Mouse (Mus musculus) lung, embryonic 15.5 days (tissue): Measurements from ENCODE around the gene Loxl1. TPM values are rescaled to one million over a fixed set of nuclear protein-coding genes. Genes with fewer than 3 reads are reported as not detected.
A peak's percentile ranks its signal among the peaks of the same experiment; 100 is the strongest.
"Not testable (repeated sequence)": the region's sequence is repeated elsewhere in the genome, so short reads cannot be mapped to it uniquely, and the experiment has no call there.

Experiments
- ATAC-seq: fragments of 200-750 bp; cut with Nextera tagmentation; 2 replicates; pipeline ENCODE4 v1.8.0; 2017; ENCODE audit warnings: moderate number of reproducible peaks, borderline replicate concordance; ENCODE audit not compliant: low FRiP score, low TSS enrichment; ENCODE audit errors: extremely low read depth
- H3K27ac ChIP-seq: fragments of 300-500 bp; sonication (generic); 2 replicates; pipeline ENCODE4 v1.5.1; 2015; ENCODE audit warnings: moderate library complexity, mild to moderate bottlenecking, inconsistent platforms
- H3K27me3 ChIP-seq: fragments of 300-500 bp; sonication (generic); 2 replicates; pipeline ENCODE4 v1.6.1; 2015; ENCODE audit warnings: inconsistent platforms
- H3K36me3 ChIP-seq: fragments of 300-500 bp; sonication (generic); 2 replicates; pipeline ENCODE4 v1.6.1; 2015; ENCODE audit warnings: inconsistent platforms
- H3K4me1 ChIP-seq: fragments of 300-500 bp; sonication (generic); 2 replicates; pipeline ENCODE4 v1.6.1; 2015; ENCODE audit warnings: inconsistent platforms
- H3K4me2 ChIP-seq: fragments of 300-500 bp; sonication (generic); 2 replicates; pipeline ENCODE4 v1.6.1; 2015; ENCODE audit warnings: inconsistent platforms, mild to moderate bottlenecking, moderate library complexity
- H3K4me3 ChIP-seq: fragments of 300-500 bp; sonication (generic); 2 replicates; pipeline ENCODE4 v1.5.1; 2015; ENCODE audit warnings: mild to moderate bottlenecking, inconsistent platforms
- H3K9ac ChIP-seq: fragments of 300-500 bp; sonication (generic); 2 replicates; pipeline ENCODE4 v1.6.1; 2015; ENCODE audit warnings: inconsistent platforms
- H3K9me3 ChIP-seq: fragments of 300-500 bp; sonication (generic); 2 replicates; pipeline ENCODE4 v1.6.1; 2016; ENCODE audit warnings: inconsistent platforms
- WGBS: fragments of 180-500 bp; shearing (Covaris S2); methylation state at CpG from one replicate; pipeline ENCODE4 v1.1.7; 2015; 5-methylcytosine and 5-hydroxymethylcytosine counted together
- polyA plus RNA-seq: library from polyadenylated mRNA; unstranded; fragments of >200 nt; fragmentation: Nextera tagmentation; extraction: Ambion mirVana; gene quantifications from 2 replicates; pipeline ENCODE4 v1.2.1, GENCODE M21; 2015

The Loxl1 gene
- polyA plus RNA-seq, 1 experiment from 2014 or later, result 48.4 TPM

GRCm38 (mm10) chr9:58255704-58256685, 57.0 kb downstream of the Loxl1 start:
- Histone ChIP-seq H3K27me3 (no peaks in the 10 kb centered on the region), H3K9ac (no peak overlapping the region), H3K27ac (no peak overlapping the region), H3K4me2 (no peak overlapping the region), H3K9me3 (no peaks in the 10 kb centered on the region), H3K4me1 (peaks cover 4% of the 10 kb centered on the region), H3K36me3 (peaks cover 15% of the 10 kb centered on the region), H3K4me3 (no peak overlapping the region)
- 89% methylated on average over 10 of the region's 10 CpGs for WGBS
- no peak for ATAC-seq

- WGBS, result 43% methylated on average over 2 of the region's 2 CpGs
These were observed 57.9 kb downstream of the Loxl1 start for GRCm38 (mm10) chr9:58255105-58255504.

GRCm38 (mm10) chr9:58253805-58254122, 59.2 kb downstream of the Loxl1 start:
- Histone ChIP-seq H3K4me3 (peak overlapping the region; percentile 78), H3K4me2 (peak overlapping the region; percentile 75), H3K4me1 (peaks cover 13% of the 10 kb centered on the region), H3K9ac (peak overlapping the region; percentile 70), H3K27ac (peak overlapping the region; percentile 56; the same call in 1 of the 2 replicates)
- not testable (repeated sequence) for H3K27me3 ChIP-seq, H3K36me3 ChIP-seq, ATAC-seq, H3K9me3 ChIP-seq
- 60% methylated on average over 5 of the region's 5 CpGs for WGBS

More at GRCm38 (mm10) chr9:58255105-58255504, 57.9 kb downstream of the Loxl1 start:
- no peak overlapping the region for H3K9ac ChIP-seq
- H3K4me1 ChIP-seq, result peaks cover 8% of the 10 kb centered on the region
- peaks cover 9% of the 10 kb centered on the region for H3K36me3 ChIP-seq
- no peak overlapping the region for H3K4me3 ChIP-seq
- ATAC-seq, result no peak
- H3K27me3 ChIP-seq, result no peaks in the 10 kb centered on the region
- H3K9me3 ChIP-seq, result no peaks in the 10 kb centered on the region
- no peak overlapping the region for H3K27ac ChIP-seq
- H3K4me2 ChIP-seq, result no peak overlapping the region

GRCm38 (mm10) chr9:58253033-58253804, 59.8 kb downstream of the Loxl1 start, which contains the start of gene Stoml1:
Gene Stoml1 (plus strand): TSS chr9:58253164.
- peak within 1 kb of the TSS; percentile 75 for H3K4me2 ChIP-seq
- peaks cover 8% of the 10 kb centered on the region for H3K36me3 ChIP-seq
- peak within 1 kb of the TSS; percentile 78 for H3K4me3 ChIP-seq
- no peaks in the 10 kb centered on the region for H3K9me3 ChIP-seq
- H3K4me1 ChIP-seq, result peaks cover 19% of the 10 kb centered on the region
- under 1% methylated on average over 31 of the region's 31 CpGs for WGBS
- peak; percentile 96 for ATAC-seq
- no peaks in the 10 kb centered on the region for H3K27me3 ChIP-seq
- H3K27ac ChIP-seq, result peak within 1 kb of the TSS; percentile 56
- H3K9ac ChIP-seq, result peak within 1 kb of the TSS; percentile 70

GRCm38 (mm10) chr9:58250730-58251129, 62.3 kb downstream of the Loxl1 start:
- not testable (repeated sequence) for ATAC-seq

GRCm38 (mm10) chr9:58250322-58250721, 62.7 kb downstream of the Loxl1 start:
- ATAC-seq, result no peak
- WGBS, result 76% methylated on average over 8 of the region's 8 CpGs
- H3K9ac ChIP-seq, result no peak overlapping the region
- peak overlapping the region; percentile 70 for H3K4me2 ChIP-seq
- H3K27ac ChIP-seq, result peak overlapping the region; percentile 96
- no peak overlapping the region for H3K4me3 ChIP-seq
- H3K27me3 ChIP-seq, result no peaks in the 10 kb centered on the region
- no peaks in the 10 kb centered on the region for H3K9me3 ChIP-seq
- peaks cover 41% of the 10 kb centered on the region for H3K4me1 ChIP-seq
- H3K36me3 ChIP-seq, result peaks cover 3% of the 10 kb centered on the region; the same call in 1 of the 2 replicates

More at GRCm38 (mm10) chr9:58250730-58251129, 62.3 kb downstream of the Loxl1 start:
- not testable (repeated sequence) for H3K36me3 ChIP-seq, H3K4me3 ChIP-seq, H3K9me3 ChIP-seq, H3K9ac ChIP-seq, H3K27me3 ChIP-seq, H3K27ac ChIP-seq, H3K4me2 ChIP-seq
- WGBS, result 85% methylated on average over 1 of the region's 1 CpGs
- H3K4me1 ChIP-seq, result peaks cover 41% of the 10 kb centered on the region

GRCm38 (mm10) chr9:58249592-58250192, 63.3 kb downstream of the Loxl1 start, which contains the start of gene Pml:
Gene Pml (minus strand): TSS chr9:58249786.
- H3K9me3 ChIP-seq, result no peaks in the 10 kb centered on the region
- peak within 1 kb of the TSS; percentile 70 for H3K4me2 ChIP-seq
- WGBS, result under 1% methylated on average over 16 of the region's 16 CpGs
- H3K27me3 ChIP-seq, result no peaks in the 10 kb centered on the region
- H3K4me1 ChIP-seq, result peaks cover 43% of the 10 kb centered on the region
- ATAC-seq, result peak; percentile 77; the same call in 1 of the 2 replicates
- peak within 1 kb of the TSS; percentile 72 for H3K9ac ChIP-seq
- H3K36me3 ChIP-seq, result peaks cover 3% of the 10 kb centered on the region; the same call in 1 of the 2 replicates
- peak within 1 kb of the TSS; percentile 60 for H3K4me3 ChIP-seq
- peak within 1 kb of the TSS; percentile 96 for H3K27ac ChIP-seq

GRCm38 (mm10) chr9:58248746-58249413, 64.1 kb downstream of the Loxl1 start:
- H3K4me1 ChIP-seq, result peaks cover 50% of the 10 kb centered on the region
- ATAC-seq, result no peak
- peak overlapping the region; percentile 72 for H3K9ac ChIP-seq
- H3K9me3 ChIP-seq, result no peaks in the 10 kb centered on the region
- peak overlapping the region; percentile 70 for H3K4me2 ChIP-seq
- H3K36me3 ChIP-seq, result peaks cover 3% of the 10 kb centered on the region; the same call in 1 of the 2 replicates
- H3K27me3 ChIP-seq, result no peaks in the 10 kb centered on the region
- 26% methylated on average over 7 of the region's 7 CpGs for WGBS
- peak overlapping the region; percentile 96 for H3K27ac ChIP-seq
- peak overlapping the region; percentile 60 for H3K4me3 ChIP-seq

- peak overlapping the region; percentile 70 for H3K4me2 ChIP-seq
- H3K36me3 ChIP-seq, result peaks cover 7% of the 10 kb centered on the region; the same call in 1 of the 2 replicates
- H3K9me3 ChIP-seq, result no peaks in the 10 kb centered on the region
- no peaks in the 10 kb centered on the region for H3K27me3 ChIP-seq
- WGBS, result 9% methylated on average over 25 of the region's 25 CpGs
- H3K27ac ChIP-seq, result peak overlapping the region; percentile 72
- H3K4me3 ChIP-seq, result peak overlapping the region; percentile 36
- peak overlapping the region; percentile 50 for H3K9ac ChIP-seq
- H3K4me1 ChIP-seq, result peaks cover 62% of the 10 kb centered on the region
- ATAC-seq, result peak; percentile 67; the same call in 1 of the 2 replicates
These were observed 65.8 kb downstream of the Loxl1 start for GRCm38 (mm10) chr9:58247064-58247759.

GRCm38 (mm10) chr9:58246083-58246591, 66.8 kb downstream of the Loxl1 start:
- Histone ChIP-seq H3K4me2 (no peak overlapping the region), H3K27me3 (no peaks in the 10 kb centered on the region), H3K9me3 (no peaks in the 10 kb centered on the region), H3K27ac (no peak overlapping the region), H3K9ac (no peak overlapping the region), H3K36me3 (peaks cover 7% of the 10 kb centered on the region; the same call in 1 of the 2 replicates), H3K4me1 (peaks cover 73% of the 10 kb centered on the region), H3K4me3 (no peak overlapping the region)
- no peak for ATAC-seq
- 66% methylated on average over 4 of the region's 4 CpGs for WGBS
